Mouse (Mus musculus) MEL (cell line): ENCODE measurements around the gene Cab39l. TPM values are rescaled to one million over a fixed set of nuclear protein-coding genes. Genes with fewer than 3 reads are reported as not detected.
"Not testable (repeated sequence)": the region's sequence is repeated elsewhere in the genome, so short reads cannot be mapped to it uniquely, and the experiment has no call there.

Experiments
- DNase-seq: peaks from one replicate; pipeline ENCODE4 v3.0.0; 2011; ENCODE audit warnings: low read depth, low spot score
- H3K27ac ChIP-seq: 2 replicates; pipeline ENCODE4 v1.5.1; 2012; ENCODE audit warnings: low read depth, mild to moderate bottlenecking, control low read depth, low read length, moderate library complexity; ENCODE audit not compliant: control insufficient read depth
- H3K27me3 ChIP-seq, 2 experiments: fragments of 150-350 bp in 1 of 2; sonication (generic) in 1 of 2; 2 replicates each; pipeline ENCODE4 v1.6.1; 2012; ENCODE audit warnings: low read length in 2 of 2, mild to moderate bottlenecking in 2 of 2, improper control_type of control experiment in 1 of 2, moderate library complexity in 1 of 2; ENCODE audit not compliant: insufficient read depth in 2 of 2, control insufficient read depth in 1 of 2
- H3K36me3 ChIP-seq, 2 experiments: 2 replicates each; pipeline ENCODE4 v1.6.1; 2012 to 2014; ENCODE audit warnings: low read length in 2 of 2, improper control_type of control experiment in 1 of 2, inconsistent platforms in 1 of 2, mild to moderate bottlenecking in 1 of 2; ENCODE audit not compliant: insufficient read depth in 2 of 2, control insufficient read depth in 1 of 2
- H3K4me1 ChIP-seq, 2 experiments: fragments of 150-350 bp in 1 of 2; sonication (generic) in 1 of 2; 2 replicates each; pipeline ENCODE4 v1.6.1; 2012; ENCODE audit warnings: low read length in 2 of 2, improper control_type of control experiment in 1 of 2, mild to moderate bottlenecking in 1 of 2; ENCODE audit not compliant: insufficient read depth in 2 of 2, control insufficient read depth in 1 of 2
- H3K4me3 ChIP-seq, 2 experiments: fragments of 150-350 bp in 1 of 2; sonication (generic) in 1 of 2; 2 replicates each; pipeline ENCODE4 v1.5.1; 2012; ENCODE audit warnings: low read depth in 2 of 2, low read length in 2 of 2, mild to moderate bottlenecking in 2 of 2, moderate library complexity in 2 of 2, control low read depth in 1 of 2, improper control_type of control experiment in 1 of 2; ENCODE audit not compliant: control insufficient read depth in 1 of 2, insufficient read depth in 1 of 2
- H3K79me2 ChIP-seq: 2 replicates; pipeline ENCODE4 v1.6.1; 2012; ENCODE audit warnings: mild to moderate bottlenecking, low read length, moderate library complexity; ENCODE audit not compliant: control insufficient read depth, poor library complexity, insufficient read depth
- H3K9ac ChIP-seq: 2 replicates; pipeline ENCODE4 v1.6.1; 2012; ENCODE audit warnings: low read depth, mild to moderate bottlenecking, control low read depth, low read length, moderate library complexity; ENCODE audit not compliant: control insufficient read depth, poor library complexity, severe bottlenecking
- H3K9me3 ChIP-seq: fragments of 150-350 bp; sonication (generic); replicated peaks from 2 replicates; pipeline ENCODE4 v1.6.1; 2012; ENCODE audit warnings: mild to moderate bottlenecking, low read length, improper control_type of control experiment, moderate library complexity; ENCODE audit not compliant: insufficient read depth
- CTCF ChIP-seq, 3 experiments: IDR thresholded peaks in 2 of 3; conservative IDR thresholded peaks in 1 of 3; 2 replicates each; pipeline ENCODE4 v1.5.1; 2011 to 2012; ENCODE audit warnings: low read length in 3 of 3, low read depth in 2 of 3, mild to moderate bottlenecking in 2 of 3, improper control_type of control experiment in 1 of 3, inconsistent platforms in 1 of 3, mixed read lengths in 1 of 3, moderate library complexity in 1 of 3; ENCODE audit not compliant: control insufficient read depth in 1 of 3, insufficient read depth in 1 of 3, poor library complexity in 1 of 3, severe bottlenecking in 1 of 3
- ELF1 ChIP-seq: IDR thresholded peaks from 2 replicates; pipeline ENCODE4 v1.6.1; 2014; ENCODE audit warnings: low read depth, mild to moderate bottlenecking, inconsistent platforms, low read length, improper control_type of control experiment, moderate library complexity
- EP300 ChIP-seq, 2 experiments: IDR thresholded peaks; 2 replicates each; pipeline ENCODE4 v1.6.1; 2011; ENCODE audit warnings: improper control_type of control experiment in 2 of 2, low read length in 2 of 2, low read depth in 1 of 2, mild to moderate bottlenecking in 1 of 2
- ETS1 ChIP-seq: IDR thresholded peaks from 2 replicates; pipeline ENCODE4 v1.6.1; 2012; ENCODE audit warnings: low read depth, mild to moderate bottlenecking, inconsistent platforms, low read length, improper control_type of control experiment, moderate library complexity
- GATA1 ChIP-seq: IDR thresholded peaks from 2 replicates; pipeline ENCODE4 v1.6.1; 2011; ENCODE audit warnings: low read depth, low read length, improper control_type of control experiment
- KAT2A ChIP-seq: conservative IDR thresholded peaks from 2 replicates; pipeline ENCODE4 v1.6.1; 2012; ENCODE audit warnings: low read depth, low read length, improper control_type of control experiment, inconsistent platforms
- MAFK ChIP-seq: IDR thresholded peaks from 2 replicates; pipeline ENCODE4 v1.6.1; 2011; ENCODE audit warnings: low read depth, mild to moderate bottlenecking, low read length, improper control_type of control experiment, borderline replicate concordance
- MEF2A ChIP-seq: IDR thresholded peaks from 2 replicates; pipeline ENCODE4 v1.6.1; 2014; ENCODE audit warnings: low read depth, mild to moderate bottlenecking, inconsistent platforms, low read length, improper control_type of control experiment; ENCODE audit not compliant: poor library complexity, insufficient replicate concordance, severe bottlenecking; ENCODE audit errors: extremely low read depth
- MYC ChIP-seq: IDR thresholded peaks from 2 replicates; pipeline ENCODE4 v1.6.1; 2011; ENCODE audit warnings: low read depth, mild to moderate bottlenecking, low read length, improper control_type of control experiment, moderate library complexity
- POLR2AphosphoS2 ChIP-seq: IDR thresholded peaks from 2 replicates; pipeline ENCODE4 v1.6.1; 2011; ENCODE audit warnings: low read length, improper control_type of control experiment
- ZKSCAN1 ChIP-seq: IDR thresholded peaks from 2 replicates; pipeline ENCODE4 v1.6.1; 2012; ENCODE audit warnings: low read depth, mild to moderate bottlenecking, inconsistent platforms, low read length, improper control_type of control experiment, moderate library complexity
- polyA plus RNA-seq, 2 experiments: library from polyadenylated mRNA; stranded (reverse) in 1 of 2; unstranded in 1 of 2; fragments of >175 nt in 1 of 2; fragments of >200 nt in 1 of 2; gene quantifications; 2 replicates each; pipeline versions ENCODE4 v1.2.1 to v1.2.4; 2012; ENCODE audit warnings: low replicate concordance in 2 of 2, low read depth in 1 of 2; ENCODE audit not compliant: insufficient read length in 2 of 2, insufficient read depth in 1 of 2, missing spikeins in 1 of 2
- total RNA-seq: library from RNA; depleted of rRNA; stranded (reverse); fragments of 300-350 nt; gene quantifications from 2 replicates; pipeline ENCODE4 v1.2.3, GENCODE M21; 2012

Cab39l gene
- total and polyA plus RNA-seq, 3 experiments = 24.2 to 34.0 TPM; not detected in 1

- TF ChIP-seq ZKSCAN1 (no peak), MAFK (no peak), ELF1 (peak; percentile 70), KAT2A (no peak; the same call in 1 of the 2 replicates), CTCF (IDR thresholded peaks at IDR 0.05 in 2 of 3, conservative IDR thresholded peaks at IDR 0.05 in 1 of 3; ENCODE audit: control insufficient read depth in 1 of 3, insufficient read depth in 1 of 3, low read depth in 2 of 3, low read length in 3 of 3, poor library complexity in 1 of 3, severe bottlenecking in 1 of 3) (no peak)
Observed at GRCm38 (mm10) chr14:59440558-59441471, at the start of gene Cab39l, which contains the start of gene Setdb2 (continued).

- H3K9me3 ChIP-seq = no peaks in the 10 kb centered on the region
- no peaks in the 10 kb centered on the region for H3K27me3 ChIP-seq
- no peak for TF ChIP-seq MEF2A
- no peak for TF ChIP-seq POLR2AphosphoS2
- no peak for TF ChIP-seq MYC
- no peaks in the 10 kb centered on the region for H3K4me1 ChIP-seq
- DNase-seq = no peak
- no peak within 1 kb of the TSS for H3K9ac ChIP-seq
- no peaks in the 10 kb centered on the region for H3K79me2 ChIP-seq
- H3K27ac ChIP-seq = no peak within 1 kb of the TSS
- no peak within 1 kb of the TSS for H3K4me3 ChIP-seq
- H3K36me3 ChIP-seq = no peaks in the 10 kb centered on the region
Observed at GRCm38 (mm10) chr14:59395281-59395680, 45.5 kb upstream of the Cab39l start, which contains the start of gene Phf11c. Phf11c (minus strand) TSS chr14:59395381.

- Histone ChIP-seq H3K27ac (no peak overlapping the region; the same call in 1 of the 2 replicates), H3K79me2 (no peaks in the 10 kb centered on the region)
- 0 out of 4 replicates have a peak, but pooled peaks of 1 of the 2 experiments have one; percentile 6 for TF ChIP-seq EP300 (IDR thresholded peaks at IDR 0.05; ENCODE audit: low read depth in 1 of 2, low read length in 2 of 2)
- TF ChIP-seq ETS1 = no peak
- TF ChIP-seq GATA1 = 0 out of 2 replicates have a peak, but pooled peaks have one; percentile 8
- TF ChIP-seq, all 39 proteins: peak for 2
- H3K9me3 ChIP-seq = no peaks in the 10 kb centered on the region
- peak; percentile 50 for DNase-seq
- H3K9ac ChIP-seq = no peak overlapping the region
- H3K4me3 ChIP-seq = 0 out of 4 replicates have a peak overlapping the region, but pooled peaks of 1 of the 2 experiments have one; percentile 27
- no peaks in the 10 kb centered on the region; a peak in 1 of 4 replicates for H3K36me3 ChIP-seq
- no peaks in the 10 kb centered on the region for H3K27me3 ChIP-seq
- H3K4me1 ChIP-seq = no peaks in the 10 kb centered on the region
Observed at GRCm38 (mm10) chr14:59396999-59397398, 43.8 kb upstream of the Cab39l start.

GRCm38 (mm10) chr14:59414979-59415378 is 25.8 kb upstream of the Cab39l start:
- H3K9me3 ChIP-seq, H3K27me3 ChIP-seq, H3K4me3 ChIP-seq: not testable (repeated sequence)

More at GRCm38 (mm10) chr14:59414979-59415378, 25.8 kb upstream of the Cab39l start:
- H3K9ac ChIP-seq, H3K4me1 ChIP-seq, H3K27ac ChIP-seq, H3K79me2 ChIP-seq: not testable (repeated sequence)
- H3K36me3 ChIP-seq = peaks cover 0 to 12% of the 10 kb centered on the region in 2 experiments; a peak in 2 of 4 replicates
- DNase-seq = peak; percentile 17
